Mouse (Mus musculus): Measurements from ENCODE around the gene Ccdc144b. TPM values are rescaled to one million over a fixed set of nuclear protein-coding genes. Genes with fewer than 3 reads are reported as not detected.

The Ccdc144b gene
- polyA plus RNA-seq, 2 experiments: not detected

- Histone ChIP-seq H3K27ac (replicated peaks; ENCODE audit: low read depth, low read length) (peak within 1 kb of the TSS; percentile 87), H3K4me2 (replicated peaks; ENCODE audit: low read depth, low read length, severe bottlenecking) (peak within 1 kb of the TSS; percentile 72), H3K36me3 (ENCODE audit: control insufficient read depth, insufficient read depth, low read length) (0 out of 2 replicates have a peak, but pooled peaks cover 2% of the 10 kb centered on the region), H3K4me1 (ENCODE audit: control insufficient read depth, insufficient read depth, low read length) (0 out of 2 replicates have a peak, but pooled peaks cover 4% of the 10 kb centered on the region), H3K9me3 (ENCODE audit: control insufficient read depth, low read length) (no peaks in the 10 kb centered on the region), H3K9ac (ENCODE audit: low read depth, low read length, severe bottlenecking) (peak within 1 kb of the TSS; percentile 70), H3K27me3 (ENCODE audit: control insufficient read depth, insufficient read depth, low read length) (no peaks in the 10 kb centered on the region), H3K4me3 (replicated peaks; ENCODE audit: low read length) (peak within 1 kb of the TSS; percentile 71)
- 6% methylated on average over 39 of the region's 39 CpGs for WGBS
- no peak for TF ChIP-seq POLR2A (IDR thresholded peaks at IDR 0.05; ENCODE audit: borderline replicate concordance, extremely low read depth, insufficient read depth, insufficient read length)
- peak; percentile 96 for DNase-seq (ENCODE audit: low spot score)
- peak; percentile 99 for ATAC-seq (ENCODE audit: low FRiP score, low read depth)
Measured at GRCm38 (mm10) chr3:36000275-36001239, 52.8 kb downstream of the Ccdc144b start, which contains the start of gene Mccc1. Gene Mccc1, minus strand, starts transcription at chr3:36000678.

- Histone ChIP-seq H3K4me1 (ENCODE audit: control insufficient read depth, insufficient read depth, low read length) (0 out of 2 replicates have a peak, but pooled peaks cover 4% of the 10 kb centered on the region), H3K4me2 (replicated peaks; ENCODE audit: low read depth, low read length, severe bottlenecking) (no peak overlapping the region), H3K9me3 (ENCODE audit: control insufficient read depth, low read length) (no peaks in the 10 kb centered on the region), H3K36me3 (ENCODE audit: control insufficient read depth, insufficient read depth, low read length) (peaks cover 26% of the 10 kb centered on the region), H3K4me3 (replicated peaks; ENCODE audit: low read length) (no peak overlapping the region), H3K27me3 (ENCODE audit: control insufficient read depth, insufficient read depth, low read length) (no peaks in the 10 kb centered on the region), H3K27ac (replicated peaks; ENCODE audit: low read depth, low read length) (no peak overlapping the region), H3K9ac (ENCODE audit: low read depth, low read length, severe bottlenecking) (no peak overlapping the region)
- WGBS: 69% methylated on average over 11 of the region's 11 CpGs
- no peak for ATAC-seq (ENCODE audit: low FRiP score, low read depth)
- no peak for TF ChIP-seq POLR2A (IDR thresholded peaks at IDR 0.05; ENCODE audit: borderline replicate concordance, extremely low read depth, insufficient read depth, insufficient read length)
- DNase-seq (ENCODE audit: low spot score): no peak
Measured at GRCm38 (mm10) chr3:35994552-35995531, 58.5 kb downstream of the Ccdc144b start.

- Histone ChIP-seq H3K4me1 (ENCODE audit: control insufficient read depth, insufficient read depth, low read length) (no peaks in the 10 kb centered on the region), H3K4me3 (replicated peaks; ENCODE audit: low read length) (no peak overlapping the region), H3K4me2 (replicated peaks; ENCODE audit: low read depth, low read length, severe bottlenecking) (no peak overlapping the region), H3K9me3 (ENCODE audit: control insufficient read depth, low read length) (no peaks in the 10 kb centered on the region), H3K9ac (ENCODE audit: low read depth, low read length, severe bottlenecking) (no peak overlapping the region), H3K27me3 (ENCODE audit: control insufficient read depth, insufficient read depth, low read length) (no peaks in the 10 kb centered on the region), H3K27ac (replicated peaks; ENCODE audit: low read depth, low read length) (no peak overlapping the region), H3K36me3 (ENCODE audit: control insufficient read depth, insufficient read depth, low read length) (peaks cover 53% of the 10 kb centered on the region)
- no peak for DNase-seq (ENCODE audit: low spot score)
- WGBS: 92% methylated on average over 7 of the region's 7 CpGs
- no peak for TF ChIP-seq POLR2A (IDR thresholded peaks at IDR 0.05; ENCODE audit: borderline replicate concordance, extremely low read depth, insufficient read depth, insufficient read length)
- ATAC-seq (ENCODE audit: low FRiP score, low read depth): no peak
Measured at GRCm38 (mm10) chr3:35990715-35991114, 62.6 kb downstream of the Ccdc144b start.

GRCm38 (mm10) chr3:35988031-35988430, 65.3 kb downstream of the Ccdc144b start:
- no peak overlapping the region for H3K27ac ChIP-seq (replicated peaks; ENCODE audit: low read depth, low read length)
- no peak overlapping the region for H3K9ac ChIP-seq (ENCODE audit: low read depth, low read length, severe bottlenecking)
- WGBS: 84% methylated on average over 6 of the region's 6 CpGs
- no peak overlapping the region for H3K4me2 ChIP-seq (replicated peaks; ENCODE audit: low read depth, low read length, severe bottlenecking)
- no peaks in the 10 kb centered on the region for H3K27me3 ChIP-seq (ENCODE audit: control insufficient read depth, insufficient read depth, low read length)
- H3K36me3 ChIP-seq (ENCODE audit: control insufficient read depth, insufficient read depth, low read length): peaks cover 49% of the 10 kb centered on the region
- H3K4me3 ChIP-seq (replicated peaks; ENCODE audit: low read length): no peak overlapping the region
- H3K4me1 ChIP-seq (ENCODE audit: control insufficient read depth, insufficient read depth, low read length): no peaks in the 10 kb centered on the region
- no peaks in the 10 kb centered on the region for H3K9me3 ChIP-seq (ENCODE audit: control insufficient read depth, low read length)
- no peak for TF ChIP-seq POLR2A (IDR thresholded peaks at IDR 0.05; ENCODE audit: borderline replicate concordance, extremely low read depth, insufficient read depth, insufficient read length)
- ATAC-seq (ENCODE audit: low FRiP score, low read depth) (no peak), DNase-seq (ENCODE audit: low spot score) (no peak)

- 89% methylated on average over 6 of the region's 6 CpGs for WGBS
- TF ChIP-seq POLR2A (IDR thresholded peaks at IDR 0.05; ENCODE audit: borderline replicate concordance, extremely low read depth, insufficient read depth, insufficient read length): no peak
- no peak overlapping the region for H3K4me2 ChIP-seq (replicated peaks; ENCODE audit: low read depth, low read length, severe bottlenecking)
Measured at GRCm38 (mm10) chr3:35986266-35986665, 67.1 kb downstream of the Ccdc144b start.

More at GRCm38 (mm10) chr3:35986266-35986665, 67.1 kb downstream of the Ccdc144b start:
- no peak for ATAC-seq (ENCODE audit: low FRiP score, low read depth)
- no peak for DNase-seq (ENCODE audit: low spot score)
- H3K27me3 ChIP-seq (ENCODE audit: control insufficient read depth, insufficient read depth, low read length): no peaks in the 10 kb centered on the region
- H3K4me3 ChIP-seq (replicated peaks; ENCODE audit: low read length): no peak overlapping the region
- H3K36me3 ChIP-seq (ENCODE audit: control insufficient read depth, insufficient read depth, low read length): peaks cover 58% of the 10 kb centered on the region
- H3K9ac ChIP-seq (ENCODE audit: low read depth, low read length, severe bottlenecking): no peak overlapping the region
- no peaks in the 10 kb centered on the region for H3K4me1 ChIP-seq (ENCODE audit: control insufficient read depth, insufficient read depth, low read length)
- H3K27ac ChIP-seq (replicated peaks; ENCODE audit: low read depth, low read length): no peak overlapping the region
- no peaks in the 10 kb centered on the region for H3K9me3 ChIP-seq (ENCODE audit: control insufficient read depth, low read length)
